Mouse (Mus musculus) small intestine, adult 2 months (tissue): ENCODE data around the gene Wipf1.

Source experiments
- CTCF ChIP-seq: fragments of 200-500 bp; IDR thresholded peaks from 2 replicates; pipeline ENCODE4 v1.5.1; 2012; ENCODE audit warnings: low read depth, mild to moderate bottlenecking, control low read depth, inconsistent platforms, low read length, moderate library complexity, mixed read lengths; ENCODE audit not compliant: insufficient replicate concordance, insufficient read length; ENCODE audit errors: extremely low read depth
- POLR2A ChIP-seq: fragments of 200-500 bp; IDR thresholded peaks from 2 replicates; pipeline ENCODE4 v1.6.1; 2012; ENCODE audit warnings: low read depth, mild to moderate bottlenecking, control low read depth, inconsistent platforms, low read length, moderate library complexity

- no peak for TF ChIP-seq CTCF
- no peak for TF ChIP-seq POLR2A
Observed at GRCm38 (mm10) chr2:73571304-73571703, 41.8 kb upstream of the Wipf1 start.
